Comparison of ENCODE assay signal across 10 mouse cellular contexts in genomic region chr7:100637657-100638056, GRCm38 (mm10). TPM values are rescaled to one million over a fixed set of nuclear protein-coding genes. Genes with fewer than 3 reads are reported as not detected.
A peak's percentile ranks its signal among the peaks of the same experiment; 100 is the strongest.
DNase-seq lines count a peak whose midpoint lies in the region; ATAC-seq and TF ChIP-seq lines count a peak whose summit lies in the region.
"Had no signal": no experiment of that assay in that cellular context is flagged by ENCODE, and none has a peak within 500 bp of the region (broad histone marks: within the 10 kb centered on the region; RNA-seq: fewer than 3 reads in every experiment).

No protein-coding gene starts in this region.

- no peak for DNase-seq in heart, adult 2 months
- DNase-seq in 3T3-L1 (ENCODE audit: low read depth, low spot score) (peak; percentile 57), NIH3T3 (ENCODE audit: low read depth) (peak; percentile 65)
- peak; percentile 45 for DNase-seq in kidney, postnatal 14 days
- DNase-seq in urinary bladder, postnatal 10 days (ENCODE audit: low spot score), result no peak
- no peak for DNase-seq in frontal cortex, postnatal 10 days (ENCODE audit: low spot score in 2 of 2)
- DNase-seq in Muller cell, postnatal 12 days (ENCODE audit: inconsistent ontology term), result no peak

- no peaks in the 10 kb centered on the region; the same call in none of the 2 replicates for H3K36me3 ChIP-seq in heart, adult 2 months (ENCODE audit: control insufficient read depth, insufficient read depth, low read length)
- 0 out of 2 replicates have a peak, but pooled peaks cover 2% of the 10 kb centered on the region for H3K36me3 ChIP-seq in heart, embryonic 11.5 days (ENCODE audit: control insufficient read depth, insufficient read depth, low read length)

- H3K27me3 ChIP-seq in heart, adult 2 months (ENCODE audit: control insufficient read depth, insufficient read depth, low read length), result no peaks in the 10 kb centered on the region
- no peaks in the 10 kb centered on the region for H3K27me3 ChIP-seq in heart, embryonic 11.5 days (ENCODE audit: control insufficient read depth, insufficient read depth, low read length)
- H3K27me3 ChIP-seq: hindbrain, embryonic 15.5 days had no signal

- H3K79me2 ChIP-seq in heart, adult 2 months (replicated peaks; ENCODE audit: control insufficient read depth, insufficient read depth, low read length), result no peaks in the 10 kb centered on the region

- no peak overlapping the region for H3K4me3 ChIP-seq in heart, adult 2 months
- H3K4me3 ChIP-seq in heart, embryonic 11.5 days (ENCODE audit: low read depth, low read length), result no peak overlapping the region
- H3K4me3 ChIP-seq: hindbrain, embryonic 15.5 days; myocyte had no signal

- no peak for TF ChIP-seq POLR2A in heart, adult 2 months (IDR thresholded peaks at IDR 0.05; ENCODE audit: insufficient read depth, low read depth, low read length)

- ATAC-seq in heart, embryonic 11.5 days (replicated peaks; ENCODE audit: insufficient number of reproducible peaks, low FRiP score, low TSS enrichment), result no peak

- H3K9me3 ChIP-seq in heart, embryonic 11.5 days (replicated peaks; ENCODE audit: control insufficient read depth, low read length), result no peaks in the 10 kb centered on the region
- H3K9me3 ChIP-seq: hindbrain, embryonic 15.5 days had no signal

- TF ChIP-seq EP300 in heart, adult 2 months (IDR thresholded peaks at IDR 0.05; ENCODE audit: insufficient read depth, low read depth, low read length), result no peak

- no peak overlapping the region for H3K4me2 ChIP-seq in heart, embryonic 11.5 days
- H3K4me2 ChIP-seq: hindbrain, embryonic 15.5 days had no signal

- H3K4me1 ChIP-seq in heart, adult 2 months (ENCODE audit: control insufficient read depth, insufficient read depth, low read length), result no peaks in the 10 kb centered on the region
- no peaks in the 10 kb centered on the region for H3K4me1 ChIP-seq in heart, embryonic 11.5 days (ENCODE audit: control insufficient read depth, insufficient read depth, low read length)
- H3K4me1 ChIP-seq: hindbrain, embryonic 15.5 days had no signal

- peak; percentile 70 for TF ChIP-seq CTCF in heart, adult 2 months (IDR thresholded peaks at IDR 0.05)

- intact Hi-C loops in heart, adult 2 months (cut with DNase I), result loop anchor here (2.0 kb wide), 1 partner anchor 117 kb away; no protein-coding TSS in a partner anchor

- H3K27ac ChIP-seq in heart, adult 2 months, result no peak overlapping the region
- H3K27ac ChIP-seq in heart, embryonic 11.5 days (ENCODE audit: low read depth, low read length), result no peak overlapping the region
- H3K27ac ChIP-seq: hindbrain, embryonic 15.5 days had no signal

- no peak overlapping the region for H3K9ac ChIP-seq in heart, adult 2 months (ENCODE audit: low read depth, low read length)
- H3K9ac ChIP-seq in heart, embryonic 11.5 days (ENCODE audit: low read depth, low read length), result no peak overlapping the region
- H3K9ac ChIP-seq: hindbrain, embryonic 15.5 days had no signal

- 3% methylated on average over 1 of the region's 1 CpGs for WGBS in heart, adult 2 months
- WGBS in heart, embryonic 11.5 days (ENCODE audit: insufficient replicate concordance), result 4% methylated on average over 1 of the region's 1 CpGs

RNA-seq across cellular contexts. Expression of gene Plekhb1, which starts 24.6 kb away (rescaled TPM):
- total RNA-seq in heart, adult 2 months (2021), result 1 to 10 TPM; 2.2 to 2.5 TPM
- polyA plus RNA-seq in heart, adult 2 months (2012; rRNA removed), result 9.0 and 12.1 TPM in 2 replicates
- 0.89 and 1.6 TPM in 2 replicates for polyA plus RNA-seq in heart, embryonic 11.5 days (2014; fragmentation: Nextera tagmentation; extraction: Ambion mirVana)

RNA-seq across cellular contexts. Expression of gene Mrpl48, which starts 29.6 kb away (rescaled TPM):
- 10 to 100 TPM; 65.7 to 69.9 TPM for total RNA-seq in heart, adult 2 months (2021)
- 24.1 and 32.9 TPM in 2 replicates for polyA plus RNA-seq in heart, adult 2 months (2012; rRNA removed)
- polyA plus RNA-seq in heart, embryonic 11.5 days (2014; fragmentation: Nextera tagmentation; extraction: Ambion mirVana), result 76.9 and 77.3 TPM in 2 replicates

RNA-seq across cellular contexts. Expression of gene Rab6a, which starts 30.4 kb away (rescaled TPM):
- 10 to 100 TPM; 59.8 to 64.9 TPM for total RNA-seq in heart, adult 2 months (2021)
- polyA plus RNA-seq in heart, adult 2 months (2012; rRNA removed), result 21.1 and 35.8 TPM in 2 replicates
- 115 and 128 TPM in 2 replicates for polyA plus RNA-seq in heart, embryonic 11.5 days (2014; fragmentation: Nextera tagmentation; extraction: Ambion mirVana)

Comparison
In these comparisons a context has a peak if more than half of its experiments do, and no peak if none do; other contexts are left out.
1. DNase-seq: peak in 3T3-L1 (single experiment), NIH3T3 (single experiment) and kidney, postnatal 14 days (single experiment); none in heart, adult 2 months (0 of 2), urinary bladder, postnatal 10 days (single experiment), frontal cortex, postnatal 10 days (0 of 2) and Muller cell, postnatal 12 days (single experiment).